Mouse (Mus musculus) cerebellum, adult 9-11 months (tissue): ENCODE results near the gene Rpn1.
"Not testable (repeated sequence)": the region's sequence is repeated elsewhere in the genome, so short reads cannot be mapped to it uniquely, and the experiment has no call there.

Experiments used
- DNase-seq: peaks from one replicate; pipeline ENCODE4 v3.0.0; 2022

Rpn1 gene

GRCm38 (mm10) chr6:88123150-88123857 lies 39.0 kb downstream of the Rpn1 start:
- no peak for DNase-seq

GRCm38 (mm10) chr6:88123858-88124261 lies 39.6 kb downstream of the Rpn1 start:
- no peak for DNase-seq

GRCm38 (mm10) chr6:88124551-88124950 lies 40.3 kb downstream of the Rpn1 start:
- no peak for DNase-seq

GRCm38 (mm10) chr6:88125815-88126214 lies 41.5 kb downstream of the Rpn1 start:
- not testable (repeated sequence) for DNase-seq

- DNase-seq: no peak
Measured at GRCm38 (mm10) chr6:88131521-88131920, 47.2 kb downstream of the Rpn1 start.

GRCm38 (mm10) chr6:88132051-88132450 lies 47.8 kb downstream of the Rpn1 start:
- DNase-seq: no peak

GRCm38 (mm10) chr6:88133061-88133460 lies 48.8 kb downstream of the Rpn1 start:
- no peak for DNase-seq

- no peak for DNase-seq
Measured at GRCm38 (mm10) chr6:88133878-88134277, 49.6 kb downstream of the Rpn1 start.

- no peak for DNase-seq
Measured at GRCm38 (mm10) chr6:88136201-88136631, 51.9 kb downstream of the Rpn1 start.

- no peak for DNase-seq
Measured at GRCm38 (mm10) chr6:88138485-88138884, 54.2 kb downstream of the Rpn1 start.

- DNase-seq: peak; percentile 20
Measured at GRCm38 (mm10) chr6:88140264-88140663, 56.0 kb downstream of the Rpn1 start.

GRCm38 (mm10) chr6:88145793-88146192 lies 61.5 kb downstream of the Rpn1 start:
- no peak for DNase-seq

- no peak for DNase-seq
Measured at GRCm38 (mm10) chr6:88146576-88146975, 62.3 kb downstream of the Rpn1 start.

GRCm38 (mm10) chr6:88147411-88148003 lies 63.2 kb downstream of the Rpn1 start:
- no peak for DNase-seq

GRCm38 (mm10) chr6:88151335-88151734 lies 67.1 kb downstream of the Rpn1 start:
- no peak for DNase-seq

GRCm38 (mm10) chr6:88152127-88152705 lies 67.9 kb downstream of the Rpn1 start:
- DNase-seq: no peak

GRCm38 (mm10) chr6:88152979-88153378 lies 68.7 kb downstream of the Rpn1 start:
- no peak for DNase-seq
